Mouse (Mus musculus) C2C12 (cell line): ENCODE results near the gene Ikzf3. TPM values are rescaled to one million over a fixed set of nuclear protein-coding genes. Genes with fewer than 3 reads are reported as not detected.

Experiments
- H3K27me3 ChIP-seq: one replicate; pipeline ENCODE4 v1.6.1; 2011; ENCODE audit not compliant: control insufficient read depth, insufficient read depth, insufficient read length
- H3K36me3 ChIP-seq: one replicate; pipeline ENCODE4 v1.6.1; 2011; ENCODE audit not compliant: control insufficient read depth, insufficient read depth
- H3K4me3 ChIP-seq: one replicate; pipeline ENCODE4 v1.5.1; 2011; ENCODE audit warnings: mild to moderate bottlenecking, control low read depth; ENCODE audit not compliant: poor library complexity, insufficient read depth, severe bottlenecking
- H3K79me2 ChIP-seq: one replicate; pipeline ENCODE4 v1.6.1; 2011; ENCODE audit not compliant: control insufficient read depth, insufficient read depth
- H3K79me3 ChIP-seq: one replicate; pipeline ENCODE4 v1.6.1; 2011; ENCODE audit warnings: low read depth, control low read depth
- H3ac ChIP-seq: one replicate; pipeline ENCODE3; 2011; ENCODE audit warnings: low read depth; ENCODE audit not compliant: control insufficient read depth, insufficient read length
- CEBPB ChIP-seq: IDR thresholded peaks from one replicate; pipeline ENCODE4 v1.6.1; 2011; ENCODE audit warnings: low read depth, mild to moderate bottlenecking, control low read depth, moderate library complexity
- CTCF ChIP-seq: IDR thresholded peaks from one replicate; pipeline ENCODE4 v1.5.1; 2011; ENCODE audit not compliant: control insufficient read depth, insufficient read depth, insufficient read length
- FOSL1 ChIP-seq: IDR thresholded peaks from one replicate; pipeline ENCODE4 v1.8.0; 2011; ENCODE audit warnings: mild to moderate bottlenecking, low read length; ENCODE audit not compliant: poor library complexity, insufficient read depth, severe bottlenecking
- MAX ChIP-seq: IDR thresholded peaks from one replicate; pipeline ENCODE4 v1.6.1; 2011; ENCODE audit warnings: mild to moderate bottlenecking, control low read depth
- MYOD1 ChIP-seq: IDR thresholded peaks from one replicate; pipeline ENCODE4 v1.6.1; 2011; ENCODE audit warnings: low read depth; ENCODE audit not compliant: control insufficient read depth, insufficient read length
- MYOG ChIP-seq: IDR thresholded peaks from one replicate; pipeline ENCODE4 v1.6.1; 2011; ENCODE audit not compliant: control insufficient read depth, insufficient read length; ENCODE audit errors: extremely low read depth
- USF1 ChIP-seq: IDR thresholded peaks from one replicate; pipeline ENCODE4 v1.6.1; 2011; ENCODE audit warnings: low read depth, mild to moderate bottlenecking, control low read depth, moderate library complexity
- polyA plus RNA-seq: library from polyadenylated mRNA; unstranded; fragments of >200 nt; fragmentation: generic; extraction: Trizol; gene quantifications from one replicate; pipeline ENCODE4 v1.2.1, GENCODE M21; 2012; ENCODE audit warnings: missing spikeins

Ikzf3 gene
- polyA plus RNA-seq, 1 experiment: not detected

- TF ChIP-seq MAX: peak; percentile 4
- TF ChIP-seq FOSL1: no peak
- TF ChIP-seq CTCF: no peak
- TF ChIP-seq MYOD1: no peak
- H3K36me3 ChIP-seq: peaks cover 6% of the 10 kb centered on the region
Observed at GRCm38 (mm10) chr11:98587684-98588546, 42.1 kb upstream of the Ikzf3 start.

GRCm38 (mm10) chr11:98586892-98587563, 41.2 kb upstream of the Ikzf3 start, which contains the start of gene Ormdl3:
TSS of gene Ormdl3 (minus strand) at chr11:98587368.
- Histone ChIP-seq H3K79me3 (peaks cover 13% of the 10 kb centered on the region), H3K4me3 (peak within 1 kb of the TSS; percentile 74), H3K36me3 (peaks cover 11% of the 10 kb centered on the region), H3K79me2 (peaks cover 31% of the 10 kb centered on the region), H3K27me3 (peaks cover 15% of the 10 kb centered on the region), H3ac (peak within 1 kb of the TSS; percentile 89)
- TF ChIP-seq USF1 (peak; percentile 6), MYOG (no peak), MAX (peak; percentile 24), CEBPB (peak; percentile 80)

More at GRCm38 (mm10) chr11:98587684-98588546, 42.1 kb upstream of the Ikzf3 start:
- peaks cover 13% of the 10 kb centered on the region for H3K79me3 ChIP-seq
- peaks cover 31% of the 10 kb centered on the region for H3K79me2 ChIP-seq
- H3ac ChIP-seq: no peak overlapping the region
- H3K27me3 ChIP-seq: peaks cover 23% of the 10 kb centered on the region
- peak overlapping the region; percentile 16 for H3K4me3 ChIP-seq

GRCm38 (mm10) chr11:98586087-98586891, 40.5 kb upstream of the Ikzf3 start:
- Histone ChIP-seq H3K79me2 (peaks cover 31% of the 10 kb centered on the region), H3ac (peak overlapping the region; percentile 89), H3K79me3 (peaks cover 13% of the 10 kb centered on the region), H3K36me3 (peaks cover 11% of the 10 kb centered on the region), H3K4me3 (peak overlapping the region; percentile 74), H3K27me3 (peaks cover 8% of the 10 kb centered on the region)
- no peak for TF ChIP-seq MAX
- TF ChIP-seq USF1: no peak
- TF ChIP-seq MYOD1: no peak
- no peak for TF ChIP-seq CEBPB
- no peak for TF ChIP-seq MYOG
- TF ChIP-seq FOSL1: no peak
- TF ChIP-seq CTCF: no peak

- H3K79me2 ChIP-seq: peaks cover 31% of the 10 kb centered on the region
- no peak for TF ChIP-seq FOSL1
- no peak for TF ChIP-seq CEBPB
- no peak for TF ChIP-seq CTCF
- no peak for TF ChIP-seq MYOD1
- TF ChIP-seq MAX: no peak
- TF ChIP-seq MYOG: no peak
- TF ChIP-seq USF1: no peak
- no peak overlapping the region for H3ac ChIP-seq
- H3K79me3 ChIP-seq: peaks cover 13% of the 10 kb centered on the region
- H3K4me3 ChIP-seq: no peak overlapping the region
- H3K27me3 ChIP-seq: no peaks in the 10 kb centered on the region
- peaks cover 11% of the 10 kb centered on the region for H3K36me3 ChIP-seq
Observed at GRCm38 (mm10) chr11:98584629-98585177, 38.9 kb upstream of the Ikzf3 start.

- no peak for TF ChIP-seq MYOG
- TF ChIP-seq FOSL1: no peak
- no peak for TF ChIP-seq MAX
- TF ChIP-seq CEBPB: no peak
- no peak for TF ChIP-seq MYOD1
- no peak for TF ChIP-seq USF1
- TF ChIP-seq CTCF: no peak
- Histone ChIP-seq H3K27me3 (no peaks in the 10 kb centered on the region), H3ac (no peak overlapping the region), H3K36me3 (peaks cover 11% of the 10 kb centered on the region), H3K79me2 (peaks cover 31% of the 10 kb centered on the region), H3K4me3 (no peak overlapping the region), H3K79me3 (peaks cover 13% of the 10 kb centered on the region)
Observed at GRCm38 (mm10) chr11:98584146-98584545, 38.3 kb upstream of the Ikzf3 start.
